Mouse (Mus musculus): Measurements from ENCODE around the gene Nmnat3. TPM values are rescaled to one million over a fixed set of nuclear protein-coding genes. Genes with fewer than 3 reads are reported as not detected.
"Not testable (repeated sequence)": the region's sequence is repeated elsewhere in the genome, so short reads cannot be mapped to it uniquely, and the experiment has no call there.

Nmnat3 gene
- 66.3 and 77.1 TPM in 2 replicates for total RNA-seq (2015; ENCODE audit: low replicate concordance)
- 81.5 and 109 TPM in 2 replicates for total RNA-seq (2017; ENCODE audit: low replicate concordance)

DNA sequence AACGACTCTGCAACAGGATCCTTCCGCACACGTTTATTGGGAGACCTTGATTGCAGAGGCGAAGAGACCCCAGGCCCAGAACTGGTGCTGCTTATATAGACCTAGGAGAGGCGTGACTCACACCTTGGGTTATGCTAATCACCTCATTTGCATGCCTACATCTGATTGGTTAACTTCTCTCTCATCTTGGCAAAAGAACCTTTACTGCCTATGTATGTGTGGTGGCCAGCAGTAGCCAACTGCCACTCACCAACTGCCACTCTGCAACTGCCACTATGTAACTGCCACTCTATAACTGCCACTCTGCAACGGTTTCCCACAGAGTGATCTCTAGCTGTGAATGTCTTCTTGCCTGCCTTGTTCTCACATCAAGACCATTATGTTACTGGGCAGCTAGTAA lies at the start of gene Nmnat3:
TSS of gene Nmnat3 (plus strand) at position 301 of the 400 bp plus-strand sequence.
- ATAC-seq (replicated peaks; ENCODE audit: low FRiP score, poor library complexity, severe bottlenecking), result not testable (repeated sequence)

GRCm38 (mm10) chr9:98243481-98243880 lies 43.8 kb upstream of the Nmnat3 start:
- ATAC-seq (replicated peaks; ENCODE audit: low FRiP score, poor library complexity, severe bottlenecking), result no peak

- ATAC-seq (replicated peaks; ENCODE audit: low FRiP score, poor library complexity, severe bottlenecking), result no peak
Observed at GRCm38 (mm10) chr9:98244223-98244622, 43.0 kb upstream of the Nmnat3 start.

GRCm38 (mm10) chr9:98245226-98245625 lies 42.0 kb upstream of the Nmnat3 start:
- no peak for ATAC-seq (replicated peaks; ENCODE audit: low FRiP score, poor library complexity, severe bottlenecking)

GRCm38 (mm10) chr9:98246351-98246750 lies 40.9 kb upstream of the Nmnat3 start:
- ATAC-seq (replicated peaks; ENCODE audit: low FRiP score, poor library complexity, severe bottlenecking), result no peak

- no peak for ATAC-seq (replicated peaks; ENCODE audit: low FRiP score, poor library complexity, severe bottlenecking)
Observed at GRCm38 (mm10) chr9:98260210-98260609, 27.0 kb upstream of the Nmnat3 start.

GRCm38 (mm10) chr9:98261461-98262011 lies 25.7 kb upstream of the Nmnat3 start:
- 0 out of 2 replicates have a peak, but pooled peaks have one; percentile 6 for ATAC-seq (replicated peaks; ENCODE audit: low FRiP score, poor library complexity, severe bottlenecking)

DNA sequence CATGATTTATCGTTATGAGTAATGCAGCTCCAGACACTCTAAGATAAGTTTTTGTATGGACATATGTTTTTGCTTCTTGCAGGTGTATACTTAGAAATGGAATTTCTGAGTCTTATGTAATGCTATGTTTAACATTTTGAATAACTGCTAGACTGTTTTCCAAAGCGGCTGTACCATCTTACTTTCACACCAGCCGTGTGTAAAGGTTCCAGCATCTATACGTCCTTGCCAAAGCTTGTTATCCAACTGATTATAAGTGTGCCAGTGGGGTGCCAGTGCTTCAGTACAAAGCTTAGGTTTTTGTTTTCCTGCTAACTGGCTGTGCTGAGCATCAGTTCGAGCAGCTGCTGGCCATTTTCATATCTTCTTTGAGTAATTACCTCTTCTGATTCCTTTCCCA lies 22.3 kb upstream of the Nmnat3 start:
- no peak for ATAC-seq (replicated peaks; ENCODE audit: low FRiP score, poor library complexity, severe bottlenecking)

DNA sequence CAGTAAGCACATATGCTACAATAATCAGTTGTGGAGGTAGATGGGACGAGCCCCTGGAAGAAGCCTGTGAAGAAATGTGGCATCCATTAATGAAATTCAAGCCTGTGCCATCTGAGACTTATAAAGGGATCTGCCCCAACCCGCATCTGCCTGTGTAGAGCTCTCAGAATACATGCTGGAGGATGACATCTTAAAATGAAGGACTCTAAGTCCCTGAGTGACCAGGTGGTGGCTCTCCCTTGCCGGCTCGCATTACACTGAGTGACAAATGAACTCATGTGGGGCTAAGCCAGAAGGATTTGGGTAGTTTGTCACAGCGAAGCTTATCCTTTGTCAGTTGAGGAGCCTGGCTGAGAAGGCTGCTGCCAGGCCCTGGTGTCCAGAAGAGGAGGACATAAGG lies 14.5 kb upstream of the Nmnat3 start:
- ATAC-seq (replicated peaks; ENCODE audit: low FRiP score, poor library complexity, severe bottlenecking), result no peak

DNA sequence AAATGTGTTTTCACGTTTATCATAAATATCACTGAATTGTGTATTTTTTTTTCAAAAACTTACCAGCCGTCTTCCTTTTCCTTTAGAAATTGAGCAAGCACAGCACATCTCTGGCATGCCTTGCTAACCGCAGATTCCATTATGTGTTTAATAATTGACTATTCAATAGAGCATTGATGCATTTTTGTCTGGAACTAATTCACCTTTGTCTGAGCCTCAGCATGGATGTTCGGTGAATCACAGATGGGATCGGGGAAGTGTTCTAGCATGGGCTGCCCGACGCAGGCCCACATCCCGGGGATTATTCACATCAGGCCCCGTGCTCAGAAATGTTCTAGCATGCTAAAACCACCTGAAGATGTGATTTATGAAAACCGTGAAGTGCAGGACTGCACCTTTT lies 12.2 kb upstream of the Nmnat3 start:
- ATAC-seq (replicated peaks; ENCODE audit: low FRiP score, poor library complexity, severe bottlenecking), result no peak

GRCm38 (mm10) chr9:98280162-98280561 lies 7.1 kb upstream of the Nmnat3 start:
- no peak for ATAC-seq (replicated peaks; ENCODE audit: low FRiP score, poor library complexity, severe bottlenecking)

- no peak for ATAC-seq (replicated peaks; ENCODE audit: low FRiP score, poor library complexity, severe bottlenecking)
Observed at GRCm38 (mm10) chr9:98285606-98286301, 1.5 kb upstream of the Nmnat3 start.

GRCm38 (mm10) chr9:98289665-98290064 lies 2.4 kb downstream of the Nmnat3 start:
- no peak for ATAC-seq (replicated peaks; ENCODE audit: low FRiP score, poor library complexity, severe bottlenecking)

DNA sequence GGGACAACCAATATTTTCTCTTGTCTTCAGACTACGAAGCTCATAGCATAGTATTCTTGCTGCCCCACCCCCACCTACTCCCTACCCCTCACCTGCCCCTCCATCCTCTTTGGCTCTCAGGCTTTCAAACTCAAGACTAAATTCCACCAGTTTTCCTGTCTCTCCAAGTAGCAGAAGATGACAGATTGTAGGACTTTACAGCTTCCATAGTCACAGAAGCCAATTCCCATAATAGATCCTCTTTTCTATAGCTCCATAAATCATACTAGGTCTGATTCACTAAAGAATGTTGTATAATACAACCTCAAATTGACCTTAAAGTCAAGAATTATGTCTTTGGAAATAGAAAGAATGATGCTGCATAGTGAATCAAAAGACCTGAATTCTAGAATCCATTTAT lies 3.4 kb downstream of the Nmnat3 start:
- no peak for ATAC-seq (replicated peaks; ENCODE audit: low FRiP score, poor library complexity, severe bottlenecking)

DNA sequence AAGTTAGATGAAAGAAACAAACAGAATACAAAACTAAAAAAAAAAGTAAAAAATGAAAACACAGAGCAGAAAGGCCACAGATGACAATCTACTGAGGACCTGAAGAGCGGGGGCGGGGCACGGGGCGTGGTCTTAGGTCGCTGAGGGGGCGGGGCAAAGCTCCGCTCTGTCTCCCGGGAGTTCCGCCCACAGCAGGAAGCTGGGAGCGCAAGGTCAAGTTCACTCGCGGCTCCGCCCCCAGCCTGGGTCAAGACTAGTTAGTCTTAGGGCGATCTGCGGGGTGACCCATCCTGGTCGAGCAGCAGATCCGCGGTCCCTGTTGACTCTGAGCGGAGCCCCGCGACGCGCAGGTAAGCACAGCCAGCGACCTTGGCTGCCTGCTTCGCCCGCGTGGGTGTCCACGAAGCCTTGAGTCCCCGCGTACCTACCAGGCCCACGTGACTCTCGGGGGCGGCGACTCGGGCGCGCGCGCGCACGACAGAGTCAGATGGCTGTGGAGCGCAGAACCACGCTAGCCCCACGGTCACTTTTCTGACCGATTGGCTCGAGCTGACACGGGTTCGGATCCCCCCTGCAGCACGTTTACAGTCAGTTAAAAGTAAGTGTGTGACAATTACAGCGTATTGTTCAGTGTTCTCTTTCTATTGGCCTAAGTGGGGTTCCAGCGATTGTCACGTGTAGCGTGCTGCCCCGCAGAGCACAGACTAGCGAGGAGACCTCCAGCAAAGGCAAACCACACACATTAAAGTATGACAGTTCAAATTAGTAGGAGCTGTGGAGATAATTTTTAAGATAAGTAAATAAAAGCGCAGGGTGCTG lies 9.4 kb downstream of the Nmnat3 start:
- ATAC-seq (replicated peaks; ENCODE audit: low FRiP score, poor library complexity, severe bottlenecking), result peak; percentile 77

DNA sequence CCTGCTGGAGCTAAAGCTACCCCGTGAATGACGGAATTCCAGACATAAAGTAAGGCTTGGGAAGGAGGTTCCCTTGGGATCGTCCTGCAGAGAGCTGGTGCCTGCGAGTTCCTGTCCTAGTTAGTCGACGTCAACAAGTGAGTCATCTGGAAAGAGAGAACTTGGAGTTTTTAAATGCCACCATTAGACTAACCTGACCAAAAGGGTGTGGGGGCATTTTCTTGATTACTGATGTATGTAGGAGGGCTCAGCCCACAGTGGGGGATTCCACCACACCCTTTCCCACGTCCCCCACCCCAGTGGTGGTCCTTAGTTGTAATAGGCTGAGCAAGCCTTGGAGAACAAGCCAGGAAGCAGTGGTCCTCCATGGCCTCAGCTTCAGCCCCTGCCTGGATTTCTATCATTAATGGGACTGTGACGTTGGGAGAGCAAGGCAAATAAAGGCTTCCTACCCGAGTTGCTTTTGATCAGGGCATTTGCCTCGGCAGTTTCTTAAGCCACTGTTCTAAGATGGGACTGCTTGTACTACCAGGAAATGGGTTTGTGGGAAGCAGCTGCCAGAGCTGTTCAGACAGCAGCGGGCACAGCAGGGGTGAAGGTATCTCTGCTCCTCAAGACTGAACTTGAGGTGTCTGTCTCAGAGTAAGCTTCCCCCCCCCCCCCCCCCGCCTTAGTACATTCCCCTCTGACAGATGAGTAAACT lies 10.2 kb downstream of the Nmnat3 start:
- ATAC-seq (replicated peaks; ENCODE audit: low FRiP score, poor library complexity, severe bottlenecking), result no peak

GRCm38 (mm10) chr9:98297937-98298595 lies 10.8 kb downstream of the Nmnat3 start:
- ATAC-seq (replicated peaks; ENCODE audit: low FRiP score, poor library complexity, severe bottlenecking), result no peak

DNA sequence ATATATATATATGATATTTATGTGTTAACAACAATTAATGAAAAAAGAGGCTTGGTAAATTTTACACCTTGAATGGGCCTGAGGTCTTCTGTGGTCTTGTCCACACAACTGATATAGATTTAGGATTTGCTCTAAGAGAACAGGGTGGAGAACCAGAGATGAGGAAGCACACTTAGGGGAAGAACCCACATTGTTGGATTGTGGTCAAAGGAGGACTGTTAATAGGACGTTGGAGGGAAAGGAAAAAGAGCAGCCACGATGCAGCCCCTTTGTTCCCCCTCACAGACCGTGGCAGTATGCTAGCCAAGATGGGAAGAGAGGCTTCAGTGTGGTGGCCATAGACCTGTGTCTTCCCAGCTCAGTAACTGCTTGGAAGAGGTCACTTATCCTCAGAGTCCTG lies 11.5 kb downstream of the Nmnat3 start:
- ATAC-seq (replicated peaks; ENCODE audit: low FRiP score, poor library complexity, severe bottlenecking), result peak; percentile 31

- ATAC-seq (replicated peaks; ENCODE audit: low FRiP score, poor library complexity, severe bottlenecking), result peak; percentile 83
Observed at GRCm38 (mm10) chr9:98299235-98299634, 12.0 kb downstream of the Nmnat3 start.

DNA sequence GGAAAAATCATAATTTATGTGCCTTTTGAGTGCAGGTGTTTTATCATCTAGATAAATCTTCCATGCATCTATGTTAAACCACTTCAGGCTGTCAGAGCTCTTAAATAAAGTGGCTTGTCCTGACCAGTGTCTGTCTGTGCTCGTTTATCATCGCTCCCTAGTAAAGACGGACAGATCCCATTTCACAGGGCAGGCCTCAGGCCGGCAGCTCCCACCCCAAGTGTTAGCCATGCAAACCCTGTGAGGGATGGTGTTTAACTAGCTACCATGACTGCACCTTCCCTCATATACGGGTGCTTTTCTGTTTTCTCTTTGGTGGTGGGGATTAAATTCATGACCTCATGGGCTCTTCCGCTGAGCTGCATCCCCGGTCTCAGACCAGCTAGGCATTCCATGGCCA lies 13.3 kb downstream of the Nmnat3 start:
- ATAC-seq (replicated peaks; ENCODE audit: low FRiP score, poor library complexity, severe bottlenecking), result no peak

All from erythroid progenitor cell, adult 5-6 weeks (primary cell).